Mouse (Mus musculus) left cerebral cortex, postnatal 36 days (tissue): ENCODE results near the gene Abtb2. TPM values are rescaled to one million over a fixed set of nuclear protein-coding genes. Genes with fewer than 3 reads are reported as not detected.

Source experiments
- DNase-seq, 2 experiments: peaks; one replicate each; pipeline ENCODE4 v3.0.0; 2021 to 2022; ENCODE audit warnings: low spot score in 2 of 2, mixed read lengths in 1 of 2
- intact Hi-C: fragments of 180-260 bp; cut with DNase I; formaldehyde crosslinking; loops from one replicate; pipeline ENCODE4 v1.15.1; 2025
- total RNA-seq, 2 experiments: library from RNA; stranded (reverse); gene quantifications; 2 replicates each; pipeline ENCODE4 v1.2.3; 2021

Abtb2 gene
- total RNA-seq, 2 experiments from 2014 or later = 9.0 to 11.0 TPM

DNA sequence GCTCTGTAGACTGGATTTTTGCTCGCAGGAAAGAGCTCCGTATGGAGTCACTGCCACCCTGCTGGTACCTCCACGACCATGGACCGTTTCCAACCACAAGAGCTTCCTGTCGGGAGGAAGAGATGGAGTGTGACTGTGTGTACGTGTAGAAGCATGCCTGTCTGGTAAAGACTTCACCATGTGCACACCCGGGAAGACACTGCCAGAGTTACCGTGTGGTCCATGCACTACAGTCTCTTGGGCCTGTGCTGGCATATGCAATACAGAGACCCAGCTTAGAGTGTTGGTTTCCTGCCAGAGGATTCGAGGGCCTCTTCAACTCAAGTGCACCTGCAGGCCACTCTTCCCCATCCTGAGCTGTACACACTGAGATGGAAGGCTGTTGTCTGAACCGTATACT, 41.8 kb downstream of the Abtb2 start:
- intact Hi-C loops = no loop called here
- DNase-seq = no peak

DNA sequence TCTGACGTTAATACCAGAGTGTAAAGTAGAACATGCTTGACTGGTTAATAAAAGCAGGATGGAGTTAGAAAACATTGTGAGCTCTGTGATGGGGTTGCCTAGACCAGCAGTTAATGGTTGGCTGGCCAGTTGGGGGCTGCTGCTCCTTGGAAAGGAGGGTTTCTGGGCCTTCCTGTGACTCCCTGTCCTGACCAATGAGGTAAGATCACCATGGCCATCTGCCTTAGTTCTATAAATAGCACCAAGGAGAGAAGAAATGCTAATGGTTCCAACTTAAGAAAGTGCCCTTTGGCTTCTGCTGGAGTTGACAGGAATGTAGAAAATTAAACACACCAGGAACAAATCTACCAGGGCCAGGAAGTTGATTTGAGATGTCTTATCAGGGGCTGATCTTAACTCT, 42.8 kb downstream of the Abtb2 start:
- intact Hi-C loops = no loop called here
- DNase-seq = no peak

DNA sequence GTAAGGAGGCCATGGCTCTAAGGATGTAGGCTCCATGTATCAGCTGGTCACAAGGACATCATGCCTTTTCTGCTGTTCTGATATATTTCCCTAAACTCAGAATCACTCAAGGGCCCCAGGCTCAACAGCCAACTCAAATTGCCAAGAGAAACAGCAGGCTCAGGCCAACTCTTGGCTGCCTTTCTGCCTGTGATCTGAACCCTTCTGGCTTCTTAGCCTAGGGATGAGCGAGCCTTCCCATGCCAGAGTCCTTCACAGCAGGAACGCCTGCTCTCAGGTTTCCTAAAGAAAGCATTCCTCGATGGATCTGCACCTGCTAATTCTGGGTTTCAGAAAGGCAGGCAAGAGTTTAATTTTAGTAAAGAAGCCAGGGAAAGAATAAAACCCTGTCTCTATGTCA, 43.4 kb downstream of the Abtb2 start:
- DNase-seq = no peak
- intact Hi-C loops = no loop called here

DNA sequence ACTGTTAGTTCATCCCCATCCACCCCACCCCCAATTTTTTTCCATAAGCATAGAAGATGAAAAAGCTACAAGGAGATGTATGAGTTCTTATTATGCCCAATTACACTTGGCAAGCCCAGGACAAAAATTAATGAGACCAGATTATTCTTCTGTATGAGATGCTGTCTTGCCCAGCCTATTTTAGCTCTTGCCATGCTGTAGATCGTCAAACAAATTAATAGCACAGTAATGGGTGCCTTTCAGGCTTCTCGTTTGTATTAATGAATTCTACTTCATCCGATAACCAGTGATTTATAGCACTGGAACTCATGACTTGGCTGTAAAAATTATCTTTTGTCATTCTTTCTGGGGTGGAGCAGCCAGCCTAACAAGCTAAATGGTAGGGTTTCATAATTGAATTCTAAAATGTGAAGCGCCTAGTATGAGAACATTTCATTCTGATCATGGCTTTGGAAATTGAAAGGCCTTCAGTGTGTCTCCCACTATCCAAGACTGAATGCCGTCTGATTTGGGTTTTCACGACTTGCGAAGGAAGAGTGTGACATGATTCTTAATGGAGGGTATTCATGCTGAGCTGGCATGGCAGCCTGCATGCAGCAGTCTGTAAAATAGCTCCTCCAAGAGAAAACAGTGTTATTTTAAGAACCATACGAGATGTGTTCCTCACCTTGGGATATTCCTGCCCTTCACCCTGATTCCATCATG, 44.9 kb downstream of the Abtb2 start:
- DNase-seq = no peak
- intact Hi-C loops = loop anchor here (5.0 kb wide), 1 partner anchor 44 kb away; the partner anchor contains the start of gene Abtb2

DNA sequence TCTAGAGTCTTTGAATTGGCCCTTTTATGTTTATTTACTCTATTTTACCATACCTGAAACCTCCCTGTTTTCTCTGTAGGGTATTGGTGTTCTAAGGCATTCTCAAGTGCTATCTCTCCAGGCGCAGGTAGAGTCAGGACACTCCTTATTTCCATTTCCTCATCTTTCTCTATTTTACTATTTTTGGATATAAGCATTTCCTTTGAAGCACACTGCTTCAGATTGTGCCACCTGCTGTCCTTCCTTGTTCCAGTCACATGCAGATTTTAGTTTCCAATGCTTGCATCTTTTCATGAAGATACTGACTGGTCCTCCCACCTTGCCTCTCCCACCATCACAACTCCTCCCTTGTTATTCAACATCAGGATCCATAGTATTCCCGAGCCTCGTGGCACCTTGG, 47.8 kb downstream of the Abtb2 start:
- no peak for DNase-seq
- intact Hi-C loops = loop anchor here (5.0 kb wide), 1 partner anchor 47 kb away; the partner anchor contains the start of gene Abtb2

DNA sequence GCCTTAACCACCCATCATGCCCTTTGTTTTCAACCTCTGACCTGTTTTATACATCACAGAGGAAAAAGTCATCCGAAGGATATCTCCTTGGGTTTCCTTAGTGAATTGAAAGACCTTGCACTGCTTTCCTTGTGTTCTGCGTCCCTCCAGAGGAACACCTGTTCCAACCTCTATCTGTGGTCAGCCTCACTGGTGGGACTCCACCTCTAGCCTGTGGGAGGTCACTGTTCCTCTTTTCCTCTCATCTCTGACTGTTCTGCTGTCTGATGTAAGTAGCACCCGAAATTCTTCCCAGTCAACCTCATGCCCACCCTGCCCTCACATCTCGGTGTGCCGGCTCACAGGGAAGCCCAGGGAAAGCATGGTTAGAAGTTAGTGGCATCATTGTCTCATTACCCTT, 48.9 kb downstream of the Abtb2 start:
- intact Hi-C loops = no loop called here
- no peak for DNase-seq

DNA sequence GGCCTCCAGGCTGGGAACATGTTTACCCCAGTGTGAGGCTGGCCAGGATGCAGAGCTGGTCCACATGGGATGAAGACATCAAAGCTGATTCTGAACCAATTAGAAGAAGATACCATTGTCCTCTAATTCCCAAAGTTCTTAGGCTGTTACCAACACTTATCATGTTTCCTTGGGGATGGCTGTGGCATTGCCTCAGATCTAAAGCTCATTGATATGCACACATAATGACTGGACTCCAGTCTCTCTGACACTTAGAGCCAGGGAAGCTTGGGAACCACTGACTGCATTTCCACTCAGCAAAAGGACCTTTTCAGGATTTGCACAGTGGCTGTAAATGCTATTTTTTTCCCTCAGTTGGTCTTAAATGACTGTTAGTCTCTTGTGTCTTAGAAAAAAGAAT, 52.3 kb downstream of the Abtb2 start:
- intact Hi-C loops = no loop called here
- no peak for DNase-seq

DNA sequence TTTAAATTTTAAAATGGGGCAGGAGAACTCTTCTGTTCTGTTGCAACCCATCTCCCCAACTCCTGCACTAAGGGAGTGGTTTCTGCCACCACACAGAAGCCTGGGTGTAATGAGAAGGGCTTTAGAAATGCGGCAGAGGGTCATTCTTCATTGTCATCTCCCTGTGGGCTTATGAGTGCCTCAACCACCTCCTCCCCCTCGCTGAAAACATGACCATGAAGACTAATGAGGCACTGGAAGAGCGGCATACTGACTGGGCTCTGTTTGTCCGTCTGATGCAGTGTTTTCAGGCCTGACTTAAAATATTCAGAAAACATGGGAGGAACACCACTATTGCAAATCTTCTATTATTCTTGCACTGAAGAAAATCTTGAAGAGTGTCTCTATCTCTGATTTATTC, 56.8 kb downstream of the Abtb2 start:
- intact Hi-C loops = no loop called here
- no peak for DNase-seq

DNA sequence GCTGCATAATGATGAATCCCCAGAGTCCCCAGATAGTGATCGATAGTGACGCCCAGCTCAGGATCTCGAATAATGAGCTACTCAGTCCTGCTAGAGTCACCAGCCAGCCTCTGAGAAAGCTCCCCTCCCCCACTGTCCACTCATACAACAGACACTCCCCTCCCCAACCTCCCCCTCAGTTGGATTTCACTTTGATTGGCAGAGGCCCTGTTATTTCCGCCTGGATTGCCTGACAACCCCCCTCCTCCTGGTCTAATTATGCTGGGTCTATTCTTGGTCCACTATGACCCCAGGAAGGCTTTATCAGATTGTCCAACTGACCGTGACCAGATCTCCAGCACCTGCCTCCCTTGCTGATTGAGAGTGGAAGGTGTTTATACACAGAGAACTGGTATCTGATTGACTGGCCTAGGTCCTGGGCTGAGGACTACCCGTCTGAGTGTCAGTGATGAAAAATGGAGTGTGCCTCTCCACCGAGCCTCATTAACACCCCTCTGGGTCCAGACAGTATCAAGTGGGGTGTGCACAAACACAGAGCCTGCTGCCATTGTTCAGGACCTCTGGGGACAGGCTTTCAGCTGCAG, 59.3 kb downstream of the Abtb2 start:
- no peak for DNase-seq
- intact Hi-C loops = no loop called here

DNA sequence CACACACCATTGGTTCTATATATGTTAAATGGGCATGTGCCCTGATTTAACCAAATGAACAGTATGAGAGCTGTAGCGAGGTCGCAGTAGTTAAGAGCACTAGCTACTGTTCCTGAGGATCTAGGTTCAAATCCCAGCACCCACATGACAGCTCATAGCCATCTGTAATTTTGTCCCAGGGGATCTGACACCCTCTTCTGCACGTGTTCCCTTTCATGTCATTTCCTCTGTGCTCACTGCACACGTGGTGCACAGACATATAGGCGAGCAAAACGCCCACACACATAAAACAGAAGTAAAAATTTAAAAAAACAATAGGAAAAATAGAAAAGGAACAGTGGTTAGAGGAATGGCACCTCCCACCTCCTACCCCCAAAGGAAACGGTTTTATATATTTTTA, 61.0 kb downstream of the Abtb2 start:
- no peak for DNase-seq
- intact Hi-C loops = no loop called here

DNA sequence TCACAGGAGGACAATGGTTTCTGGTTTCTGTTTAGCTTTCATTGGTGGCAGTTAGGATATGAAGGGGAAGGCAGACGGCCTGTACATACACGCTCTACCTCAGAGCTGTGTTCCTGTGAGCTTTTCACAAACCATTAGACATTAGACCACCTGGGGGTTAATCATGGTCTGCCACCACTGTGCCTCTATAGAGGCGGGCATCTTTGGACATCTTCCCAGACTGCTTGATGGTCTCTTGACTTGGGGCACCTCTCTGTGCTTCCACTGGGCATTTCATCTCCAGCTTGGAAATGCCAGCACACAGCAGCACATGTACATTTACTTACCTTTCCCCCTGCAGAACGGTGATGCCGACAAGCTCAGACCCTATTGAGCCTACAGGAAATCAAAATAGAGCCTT, 63.8 kb downstream of the Abtb2 start:
- intact Hi-C loops = no loop called here
- no peak for DNase-seq

DNA sequence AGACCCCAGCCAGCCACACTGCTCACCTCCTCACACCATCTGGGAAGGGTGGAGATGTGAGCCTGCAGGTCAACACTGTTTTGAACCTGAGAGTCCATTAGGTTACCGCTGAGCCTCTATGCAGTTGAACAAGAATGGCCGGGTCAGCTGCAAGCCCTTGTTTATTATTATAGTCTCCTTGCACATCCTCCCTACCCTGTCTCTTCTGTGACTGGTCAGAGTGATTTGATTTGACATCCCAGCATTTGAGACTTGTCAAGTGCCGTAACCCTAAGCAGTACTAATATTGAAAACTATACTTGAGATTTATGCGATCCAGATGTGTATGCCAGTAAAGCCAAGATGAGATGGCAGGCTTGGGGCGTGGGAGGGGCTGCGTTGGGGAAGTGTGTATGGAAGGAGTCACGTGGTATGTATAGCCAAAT, 65.2 kb downstream of the Abtb2 start:
- no peak for DNase-seq
- intact Hi-C loops = no loop called here

DNA sequence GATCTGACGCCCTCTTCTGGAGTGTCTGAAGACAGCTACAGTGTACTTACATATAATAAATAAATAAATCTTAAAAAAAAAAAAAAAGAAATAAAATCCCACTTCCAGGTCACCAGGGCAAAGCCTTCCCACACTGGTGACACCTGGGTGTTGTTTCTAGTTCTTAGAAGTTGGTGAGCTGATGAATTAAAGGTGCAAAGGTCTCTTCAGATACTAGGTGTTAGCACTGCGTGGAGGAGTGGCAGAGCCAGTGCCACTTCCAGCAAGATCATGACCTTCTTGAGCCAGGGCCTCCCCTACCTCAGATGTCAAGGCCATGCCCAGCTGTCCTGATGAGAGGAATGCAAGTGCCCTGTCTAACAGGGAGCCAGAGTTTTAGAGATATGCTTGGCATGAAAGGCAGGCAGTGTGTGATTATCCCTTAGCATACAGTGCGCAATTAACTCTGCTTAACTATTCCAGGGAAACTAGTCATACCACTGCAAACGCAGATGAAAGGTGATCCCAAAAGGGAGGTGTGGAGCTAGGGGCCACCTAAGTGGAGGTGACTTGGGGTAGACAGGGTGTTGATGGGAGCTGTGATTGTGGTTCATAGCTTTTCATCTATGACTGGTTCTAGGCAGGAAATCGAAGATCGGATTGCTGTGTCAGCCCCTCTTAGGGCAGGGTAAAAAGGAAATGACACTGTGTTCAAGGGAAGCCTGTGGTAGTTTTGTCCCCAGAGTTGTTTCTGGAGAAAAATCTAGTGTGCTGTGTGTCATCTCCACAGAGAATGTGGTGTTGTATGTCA, 66.2 kb downstream of the Abtb2 start:
- intact Hi-C loops = no loop called here
- DNase-seq = no peak

DNA sequence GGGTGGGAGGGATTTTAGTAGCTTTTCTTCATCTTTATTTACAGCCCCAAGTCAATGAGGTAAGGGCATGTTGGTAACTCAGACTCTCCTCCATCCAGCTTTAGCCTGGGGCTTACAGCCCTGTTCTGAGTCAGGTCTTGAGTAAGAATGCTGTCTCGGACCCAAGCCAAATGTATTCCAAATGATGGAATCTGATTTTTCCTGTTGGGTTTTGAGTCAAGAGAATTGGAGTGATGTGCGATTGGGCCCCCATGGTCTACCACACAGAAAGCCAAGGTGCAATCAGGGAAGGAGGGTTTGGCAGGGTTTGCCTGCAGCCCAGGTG, 66.8 kb downstream of the Abtb2 start:
- DNase-seq = no peak
- intact Hi-C loops = no loop called here

DNA sequence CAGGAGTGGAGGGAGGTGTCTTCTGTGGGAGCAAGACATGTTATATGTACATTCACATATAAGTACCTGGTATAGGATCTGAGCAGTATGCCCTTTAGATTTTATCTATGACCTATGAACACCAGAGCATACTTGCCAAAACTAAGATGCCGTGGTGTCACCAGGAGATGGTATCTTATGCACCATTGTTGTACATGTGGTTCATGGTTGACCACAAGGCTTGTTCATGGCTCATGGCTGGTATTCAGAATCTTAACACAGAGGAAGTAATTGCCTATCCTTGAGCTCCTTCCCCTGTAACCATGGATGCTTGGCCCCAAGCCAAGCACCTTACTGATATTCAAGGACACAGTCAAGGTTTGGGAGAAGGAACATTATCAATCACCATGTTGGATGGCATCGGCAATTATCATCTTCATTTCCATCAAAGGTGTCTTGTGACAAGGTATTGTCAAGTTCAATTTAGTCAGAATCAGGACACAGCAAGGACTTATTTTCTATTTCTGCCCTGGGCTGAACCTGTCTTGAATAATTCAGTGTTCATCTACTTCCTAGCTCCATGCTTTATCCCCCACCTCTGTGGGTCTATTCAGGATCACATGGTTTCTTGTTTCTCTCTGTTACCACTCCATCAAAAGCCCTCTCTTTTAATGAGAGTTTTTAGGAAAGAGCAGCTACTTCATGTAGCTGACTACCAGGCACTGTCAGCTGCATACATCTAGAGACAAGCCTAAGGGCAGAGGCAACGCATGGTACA, 69.8 kb downstream of the Abtb2 start:
- intact Hi-C loops = no loop called here
- no peak for DNase-seq

DNA sequence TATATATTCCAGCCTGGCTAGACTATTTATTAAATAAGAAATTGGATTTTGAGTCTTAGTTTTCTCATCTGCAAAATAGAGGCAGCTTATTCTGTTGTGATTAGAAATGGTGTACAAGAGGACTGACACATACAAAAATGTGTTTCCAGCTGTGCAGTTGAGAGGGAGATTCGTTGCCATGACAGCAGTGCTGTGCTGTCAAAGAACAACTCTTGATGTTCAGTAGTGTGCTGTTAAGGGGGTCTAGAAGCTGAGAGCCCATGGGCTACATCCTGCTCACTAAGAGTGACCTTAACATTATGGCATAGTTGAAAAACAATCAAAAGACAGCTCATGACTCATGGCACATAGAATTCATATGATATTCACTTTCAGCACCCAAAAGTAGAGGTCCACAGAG, 71.3 kb downstream of the Abtb2 start:
- intact Hi-C loops = no loop called here
- DNase-seq = no peak

DNA sequence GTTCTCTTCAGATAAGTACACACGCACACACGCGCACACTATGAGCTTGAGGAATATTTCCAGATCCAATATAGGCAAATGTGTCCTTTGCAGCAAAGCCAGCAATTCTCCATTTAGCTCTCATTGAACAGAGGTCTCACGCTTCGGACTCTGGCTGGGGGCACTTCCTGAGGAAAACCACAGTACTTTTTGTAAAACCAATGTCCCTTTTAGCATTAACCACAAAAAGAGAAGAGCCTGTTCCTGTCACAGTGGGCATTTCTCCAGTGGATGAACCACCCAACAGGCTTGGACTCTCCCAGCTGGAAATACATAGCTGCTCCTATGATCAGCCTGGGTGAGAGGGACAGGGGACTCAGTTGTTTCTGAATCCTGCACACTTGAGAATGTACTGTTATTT, 71.8 kb downstream of the Abtb2 start:
- intact Hi-C loops = no loop called here

DNA sequence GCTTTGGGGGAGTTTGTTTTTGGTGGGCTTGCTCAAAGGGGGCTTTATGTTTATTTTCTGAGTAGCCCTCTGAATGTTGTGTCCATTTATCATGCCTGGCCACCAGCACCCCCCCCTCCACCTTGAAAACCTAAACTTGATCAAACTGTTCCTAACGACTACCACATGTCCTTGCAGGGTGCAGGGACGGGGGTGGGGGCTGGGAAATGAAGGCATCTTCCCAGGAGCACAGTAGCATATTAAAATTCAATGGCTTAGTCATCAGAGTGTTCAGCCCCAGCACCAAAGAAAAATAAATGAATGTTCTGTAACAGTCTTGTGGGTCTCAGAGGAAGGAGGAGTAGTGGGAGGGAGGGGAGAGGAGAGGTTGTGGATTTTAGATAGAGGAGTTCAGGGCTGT, 73.6 kb downstream of the Abtb2 start:
- no peak for DNase-seq
- intact Hi-C loops = no loop called here

More for the DNA sequence above, 71.8 kb downstream of the Abtb2 start:
- no peak for DNase-seq

DNA sequence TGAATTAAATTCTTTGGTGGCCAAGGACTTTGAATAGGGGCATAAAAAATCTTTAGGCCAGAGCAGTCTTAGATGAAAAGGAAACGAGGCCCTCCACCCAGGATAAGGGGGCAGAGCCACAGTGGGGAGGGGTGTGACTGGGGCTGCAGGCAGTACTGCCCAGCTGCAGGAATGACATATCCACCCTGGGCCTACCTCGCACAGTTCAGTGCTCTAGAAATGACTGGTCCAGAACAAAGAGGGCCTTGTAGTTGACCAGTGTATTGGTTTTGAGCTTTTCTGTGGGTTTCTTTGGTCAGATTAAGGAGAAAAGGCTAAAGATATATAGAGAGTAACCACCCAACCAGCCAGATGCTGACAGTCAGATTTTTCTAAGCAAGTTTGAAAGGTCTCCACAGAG, 74.8 kb downstream of the Abtb2 start:
- no peak for DNase-seq
- intact Hi-C loops = no loop called here

DNA sequence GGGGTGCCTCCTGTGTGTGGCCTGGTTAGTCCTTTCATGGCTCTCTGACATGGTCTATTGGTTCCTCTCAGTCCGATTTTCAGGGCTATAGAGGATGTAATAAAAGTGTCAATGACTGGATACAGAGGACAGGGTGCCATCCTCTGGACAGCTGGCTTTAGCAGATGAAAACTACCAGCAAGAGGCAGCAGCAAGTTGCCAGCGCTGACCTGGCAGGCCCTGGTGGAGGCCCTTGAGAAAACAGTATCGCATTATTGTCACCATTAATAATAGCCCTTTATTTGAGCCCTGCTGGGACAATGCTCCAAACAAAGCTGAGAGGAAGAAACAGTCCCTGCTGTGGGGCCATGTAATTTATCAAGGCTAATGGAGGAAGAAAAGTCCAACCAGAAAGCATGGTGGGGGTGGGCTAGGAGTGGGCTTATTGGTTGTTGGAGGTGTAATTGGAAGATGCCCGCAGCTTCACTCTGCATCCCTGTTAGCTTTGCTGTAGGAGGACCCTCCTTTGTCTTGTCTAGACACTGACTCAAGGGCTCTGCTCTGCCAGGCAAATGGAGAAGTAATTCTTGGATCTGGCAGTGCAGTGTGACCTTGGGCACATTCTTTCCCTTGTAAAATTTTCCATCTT, 77.6 kb downstream of the Abtb2 start:
- intact Hi-C loops = no loop called here
- no peak for DNase-seq
